Mouse (Mus musculus): Measurements from ENCODE around the gene Pomgnt1.

The Pomgnt1 gene

GRCm38 (mm10) chr4:116174466-116175116 is 51.0 kb downstream of the Pomgnt1 start:
- DNase-seq: peak; percentile 90

- DNase-seq: no peak
These were observed 51.5 kb downstream of the Pomgnt1 start for GRCm38 (mm10) chr4:116175136-116175535.

- DNase-seq: peak; percentile 90
These were observed 52.3 kb downstream of the Pomgnt1 start for GRCm38 (mm10) chr4:116175711-116176542.

- DNase-seq: peak; percentile 99
These were observed 52.9 kb downstream of the Pomgnt1 start for GRCm38 (mm10) chr4:116176543-116176988.

GRCm38 (mm10) chr4:116177140-116177539 is 53.5 kb downstream of the Pomgnt1 start:
- DNase-seq: peak; percentile 86

GRCm38 (mm10) chr4:116182079-116182478 is 58.4 kb downstream of the Pomgnt1 start:
- DNase-seq: no peak

- DNase-seq: peak; percentile 77
These were observed 59.1 kb downstream of the Pomgnt1 start for GRCm38 (mm10) chr4:116182745-116183144.

- peak; percentile 47 for DNase-seq
These were observed 61.4 kb downstream of the Pomgnt1 start for GRCm38 (mm10) chr4:116185083-116185482.

- no peak for DNase-seq
These were observed 68.7 kb downstream of the Pomgnt1 start for GRCm38 (mm10) chr4:116192286-116192835.

GRCm38 (mm10) chr4:116193583-116194383 is 70.1 kb downstream of the Pomgnt1 start:
- no peak for DNase-seq

- DNase-seq: peak; percentile 53
These were observed 74.8 kb downstream of the Pomgnt1 start for GRCm38 (mm10) chr4:116198422-116198821.

- DNase-seq: no peak
These were observed 80.8 kb downstream of the Pomgnt1 start for GRCm38 (mm10) chr4:116204422-116204821.

GRCm38 (mm10) chr4:116206531-116206930 is 82.9 kb downstream of the Pomgnt1 start:
- DNase-seq: no peak

- no peak for DNase-seq
These were observed 85.3 kb downstream of the Pomgnt1 start for GRCm38 (mm10) chr4:116208891-116209290.
